Mouse (Mus musculus) bone marrow, adult 2 months (tissue): Measurements from ENCODE around the gene Rab17.

Experiments
- CTCF ChIP-seq: fragments of 200-500 bp; IDR thresholded peaks from 2 replicates; pipeline ENCODE4 v1.5.1; 2011; ENCODE audit warnings: low read length, control low read depth; ENCODE audit not compliant: control insufficient read depth, insufficient read depth
- POLR2A ChIP-seq: fragments of 200-500 bp; IDR thresholded peaks from 2 replicates; pipeline ENCODE4 v1.6.1; 2011; ENCODE audit warnings: low read depth, mild to moderate bottlenecking, control low read depth, low read length, borderline replicate concordance; ENCODE audit not compliant: control insufficient read depth

GRCm38 (mm10) chr1:90927308-90927707 is 42.2 kb downstream of the Rab17 start:
- no peak for TF ChIP-seq POLR2A
- no peak for TF ChIP-seq CTCF
